Comparison of ENCODE assay signal across 8 mouse cellular contexts in the genomic region with DNA sequence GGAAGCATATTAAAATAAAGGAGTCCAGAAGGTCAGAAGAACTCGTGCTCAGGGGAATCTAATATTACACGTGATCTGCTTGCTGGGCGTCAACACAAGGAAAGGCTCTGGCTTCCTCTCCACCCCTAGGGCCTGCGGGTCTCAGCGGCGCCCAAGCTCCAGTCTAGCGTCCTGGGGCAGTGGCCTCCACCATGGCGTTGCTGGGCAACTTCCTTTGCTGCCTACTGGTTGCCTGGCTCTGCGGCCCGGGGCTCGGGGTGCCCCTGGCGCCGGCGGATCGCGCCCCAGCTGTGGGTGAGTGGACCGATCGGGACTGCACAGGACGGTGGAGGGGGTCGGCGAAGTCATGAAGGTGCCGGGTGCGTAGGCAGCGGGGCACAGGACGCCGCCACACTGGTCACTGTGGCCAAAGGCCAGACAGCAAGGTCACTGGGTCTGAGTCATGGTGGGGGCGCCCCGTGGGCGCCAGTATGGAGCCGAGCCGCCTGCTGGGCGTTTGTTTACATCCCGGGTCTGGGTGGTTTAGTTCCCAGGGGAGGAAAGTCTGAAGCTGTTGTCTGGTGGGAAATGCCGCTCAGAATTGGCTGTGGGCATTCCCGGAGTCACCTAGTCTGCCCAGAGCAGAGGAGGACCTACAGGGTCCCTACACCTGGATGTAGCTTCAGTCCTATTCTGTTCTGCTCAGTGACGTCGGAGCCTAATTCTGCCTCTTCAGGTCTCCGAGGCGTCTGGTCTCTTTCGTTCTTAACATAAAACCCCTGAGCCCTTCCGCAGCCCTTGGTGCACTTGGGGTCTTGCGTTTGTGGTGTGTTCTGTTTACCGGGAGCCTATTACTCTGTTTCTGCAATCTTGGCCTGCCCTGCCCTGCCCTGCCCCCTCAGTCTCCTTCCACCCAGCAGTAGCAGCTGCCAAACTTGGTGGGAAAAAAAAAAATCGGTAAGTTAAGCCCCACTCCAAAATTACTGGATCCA. TPM values are rescaled to one million over a fixed set of nuclear protein-coding genes. Genes with fewer than 3 reads are reported as not detected.
DNase-seq lines count a peak whose midpoint lies in the region; ATAC-seq and TF ChIP-seq lines count a peak whose summit lies in the region.

No protein-coding gene starts in this region.

- in situ Hi-C loops in ES-E14 (cut with MboI; ENCODE audit: low sequenced_read_pairs in 2 of 2, unreplicated experiment in 2 of 2) = no loop called here

- H3K4me1 ChIP-seq in ES-E14 (ENCODE audit: control insufficient read depth in 2 of 2, insufficient read depth in 2 of 2, low read length in 2 of 2, poor library complexity in 1 of 2) = no peaks in the 10 kb centered on the region
- H3K4me1 ChIP-seq in forebrain, embryonic 15.5 days = peaks cover 20% of the 10 kb centered on the region

- 4% methylated on average over 44 of the region's 44 CpGs for WGBS in forebrain, embryonic 15.5 days

- no peak for DNase-seq in ES-E14 (ENCODE audit: low read depth, low spot score)
- DNase-seq in cerebellum, adult 18-20 months = peak; percentile 36 to 48
- peak; percentile 53 for DNase-seq in heart, postnatal 4 days
- DNase-seq in layer of hippocampus, postnatal 10 days (ENCODE audit: low spot score in 2 of 2) = peak; percentile 46 to 51
- peak; percentile 62 for DNase-seq in lung, postnatal 14 days
- DNase-seq in ovary, postnatal 10 days (ENCODE audit: low spot score) = peak; percentile 42
- peak; percentile 48 for DNase-seq in thymus, postnatal 25 days

- H3K27ac ChIP-seq in ES-E14 (ENCODE audit: insufficient read depth, low read depth, low read length, poor library complexity, severe bottlenecking) = no peak overlapping the region
- peak overlapping the region; percentile 68 for H3K27ac ChIP-seq in forebrain, embryonic 15.5 days (replicated peaks)

- H3K9me3 ChIP-seq in ES-E14 (ENCODE audit: control insufficient read depth, insufficient read depth, low read depth, low read length) = no peaks in the 10 kb centered on the region
- 0 out of 2 replicates have a peak, but pooled peaks cover 3% of the 10 kb centered on the region for H3K9me3 ChIP-seq in forebrain, embryonic 15.5 days

- peak overlapping the region; percentile 99 for H3K4me2 ChIP-seq in forebrain, embryonic 15.5 days (replicated peaks)

- H3K9ac ChIP-seq in ES-E14 (ENCODE audit: insufficient read depth, low read depth, low read length, poor library complexity, severe bottlenecking) = peak overlapping the region; percentile 29; the same call in 1 of the 2 replicates
- H3K9ac ChIP-seq in forebrain, embryonic 15.5 days (replicated peaks) = peak overlapping the region; percentile 73

- peak overlapping the region; percentile 56 to 58 for H3K4me3 ChIP-seq in ES-E14 (ENCODE audit: insufficient read depth in 1 of 2, low read depth in 1 of 2, low read length in 2 of 2, poor library complexity in 1 of 2, severe bottlenecking in 1 of 2)
- peak overlapping the region; percentile 67 for H3K4me3 ChIP-seq in forebrain, embryonic 15.5 days

- no peaks in the 10 kb centered on the region for H3K27me3 ChIP-seq in forebrain, embryonic 15.5 days

- H3K36me3 ChIP-seq in ES-E14 (ENCODE audit: control insufficient read depth, insufficient read depth, low read length, poor library complexity, severe bottlenecking) = no peaks in the 10 kb centered on the region
- peaks cover 3% of the 10 kb centered on the region; the same call in 1 of the 2 replicates for H3K36me3 ChIP-seq in forebrain, embryonic 15.5 days

- peak; percentile 84 for ATAC-seq in forebrain, embryonic 15.5 days (replicated peaks)

TF ChIP-seq in ES-E14, 5 proteins besides CTCF, POLR2A, EP300 and RAD21:
- TF ChIP-seq MAFK (IDR thresholded peaks at IDR 0.05; ENCODE audit: insufficient read depth, low read depth, low read length) (no peak), ZNF384 (IDR thresholded peaks at IDR 0.05; ENCODE audit: low read depth, low read length) (no peak), CHD2 (IDR thresholded peaks at IDR 0.05; ENCODE audit: low read depth, low read length) (no peak), HCFC1 (IDR thresholded peaks at IDR 0.05; ENCODE audit: borderline replicate concordance, insufficient read depth, low read length) (no peak), ZC3H11A (IDR thresholded peaks at IDR 0.05; ENCODE audit: borderline replicate concordance, low read depth, low read length) (no peak)

RNA-seq across cellular contexts. Expression of a gene that starts 0.6 kb away (rescaled TPM):
- 0.21 and 0.49 TPM in 2 replicates for total RNA-seq in ES-E14 (2012; rRNA removed)
- 13.1 and 15.9 TPM in 2 replicates for polyA plus RNA-seq in forebrain, embryonic 15.5 days (2015; fragmentation: Nextera tagmentation; extraction: Ambion mirVana)
- 10 to 100 TPM; 28.6 to 36.2 TPM for total RNA-seq in heart, postnatal 4 days (2021)
- total RNA-seq in layer of hippocampus, postnatal 10 days (2021) = 10 to 100 TPM; 25.6 to 27.4 TPM

RNA-seq across cellular contexts. Expression of a gene that starts 10.1 kb away (rescaled TPM):
- total RNA-seq in ES-E14 (2012; rRNA removed) = 0.27 and 0.42 TPM in 2 replicates
- polyA plus RNA-seq in forebrain, embryonic 15.5 days (2015; fragmentation: Nextera tagmentation; extraction: Ambion mirVana) = 1,454 and 1,621 TPM in 2 replicates
- 1 to 10 TPM; 2.7 to 3.6 TPM for total RNA-seq in heart, postnatal 4 days (2021)
- 100 to 1,000 TPM; 606 to 635 TPM for total RNA-seq in layer of hippocampus, postnatal 10 days (2021)

Comparison
In these comparisons a context has a peak if more than half of its experiments do, and no peak if none do; other contexts are left out.
1. RNA of a gene that starts 0.6 kb away (total RNA-seq): 28.6 to 36.2 TPM in heart, postnatal 4 days and 25.6 to 27.4 TPM in layer of hippocampus, postnatal 10 days; 0.21 to 0.49 TPM in ES-E14; every median in the first group is over 10 times any median in the second.
2. RNA of a gene that starts 10.1 kb away (total RNA-seq): 606 to 635 TPM in layer of hippocampus, postnatal 10 days; 2.7 to 3.6 TPM in heart, postnatal 4 days and 0.27 to 0.42 TPM in ES-E14; every median in the first group is over 100 times any median in the second.